Mouse (Mus musculus) adrenal gland, postnatal 25 days (tissue): ENCODE results near the gene Rpl13a. TPM values are rescaled to one million over a fixed set of nuclear protein-coding genes. Genes with fewer than 3 reads are reported as not detected.
"Not testable (repeated sequence)": the region's sequence is repeated elsewhere in the genome, so short reads cannot be mapped to it uniquely, and the experiment has no call there.

Experiments used
- DNase-seq: peaks from one replicate; pipeline ENCODE4 v3.0.0; 2021; ENCODE audit warnings: mixed read lengths
- total RNA-seq: library from RNA; stranded (reverse); gene quantifications from 2 replicates; pipeline ENCODE4 v1.2.3, GENCODE M21; 2021

Rpl13a gene
- total RNA-seq, 1 experiment from 2014 or later: 1,540 TPM

DNA sequence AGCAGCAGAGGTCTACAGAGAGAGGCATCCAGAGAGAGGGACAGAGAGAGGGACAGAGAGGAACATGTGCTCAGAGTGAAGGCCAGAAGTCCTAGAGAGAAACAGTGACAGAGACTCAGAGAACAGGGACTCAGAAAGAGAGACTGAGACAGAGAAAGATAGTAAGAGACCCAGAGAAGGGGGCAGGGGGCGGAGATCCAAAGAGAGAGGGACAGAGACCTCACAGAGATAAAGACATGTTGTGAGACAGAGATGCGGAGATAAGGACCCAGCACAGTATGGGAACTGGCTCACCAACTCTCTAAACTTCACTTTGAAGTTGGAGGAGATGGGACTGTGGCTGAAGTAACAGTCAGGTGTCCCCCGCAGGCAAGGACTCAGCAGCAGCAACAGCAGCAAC, 6.8 kb upstream of the Rpl13a start:
- no peak for DNase-seq

GRCm38 (mm10) chr7:45134544-45135026, 6.0 kb upstream of the Rpl13a start:
- DNase-seq: no peak

DNA sequence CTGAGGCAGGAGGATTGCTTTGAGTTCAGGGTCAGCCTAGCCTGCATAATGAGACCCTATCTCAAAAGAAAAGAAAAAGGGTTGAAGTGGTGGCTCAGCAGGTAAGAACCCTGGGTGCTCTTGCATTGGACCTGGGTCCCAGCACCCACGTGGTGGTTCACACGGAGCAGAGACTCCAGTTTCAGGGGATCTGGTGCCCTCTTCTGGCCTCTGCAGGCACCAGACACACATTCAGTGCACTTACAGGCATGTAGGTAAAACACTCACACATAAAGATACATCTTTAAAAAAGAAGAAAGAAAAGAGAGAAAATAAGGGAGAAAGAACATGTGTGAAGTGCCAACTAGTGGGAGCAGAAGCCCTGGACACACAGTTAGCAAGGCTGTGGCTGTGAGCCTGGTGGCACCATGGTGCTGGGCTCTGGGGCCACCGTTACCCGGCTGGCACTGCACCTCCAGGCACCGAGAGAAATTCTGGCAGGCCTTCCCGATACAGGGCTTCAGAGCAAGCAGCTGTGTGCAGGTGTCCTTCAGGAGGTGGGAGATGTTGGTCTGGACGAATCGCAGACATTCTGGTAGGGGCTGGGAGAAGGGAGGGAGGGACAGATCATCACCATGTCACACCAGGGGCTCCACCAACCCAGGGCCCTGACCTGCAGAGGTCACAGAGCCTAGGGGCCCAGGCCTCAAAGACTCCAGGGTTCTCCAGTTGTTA, 5.0 kb upstream of the Rpl13a start:
- DNase-seq: no peak

- no peak for DNase-seq
Measured at GRCm38 (mm10) chr7:45131850-45132249, 3.3 kb upstream of the Rpl13a start.

GRCm38 (mm10) chr7:45129776-45130512, 1.4 kb upstream of the Rpl13a start:
- DNase-seq: no peak

DNA sequence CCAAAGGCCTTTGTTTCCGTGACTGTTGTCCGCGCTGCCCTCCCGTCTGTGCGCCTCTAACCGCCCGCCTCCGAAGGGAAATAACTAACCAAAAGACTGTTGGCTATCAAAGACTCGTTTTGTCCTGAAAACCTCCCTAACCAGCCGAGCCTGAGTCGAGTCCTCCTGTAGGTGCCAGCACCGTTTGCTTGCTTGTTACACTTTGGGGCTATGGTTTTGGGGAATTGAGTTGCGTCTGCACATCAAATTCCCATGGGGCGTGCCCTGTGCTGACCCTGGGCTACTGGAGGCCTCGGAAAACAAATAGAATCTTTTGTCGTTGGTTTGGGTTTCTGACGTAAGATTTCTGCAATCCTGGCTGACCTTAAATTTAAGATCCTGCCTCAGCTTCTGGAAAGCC, 757 bp upstream of the Rpl13a start:
- no peak for DNase-seq

DNA sequence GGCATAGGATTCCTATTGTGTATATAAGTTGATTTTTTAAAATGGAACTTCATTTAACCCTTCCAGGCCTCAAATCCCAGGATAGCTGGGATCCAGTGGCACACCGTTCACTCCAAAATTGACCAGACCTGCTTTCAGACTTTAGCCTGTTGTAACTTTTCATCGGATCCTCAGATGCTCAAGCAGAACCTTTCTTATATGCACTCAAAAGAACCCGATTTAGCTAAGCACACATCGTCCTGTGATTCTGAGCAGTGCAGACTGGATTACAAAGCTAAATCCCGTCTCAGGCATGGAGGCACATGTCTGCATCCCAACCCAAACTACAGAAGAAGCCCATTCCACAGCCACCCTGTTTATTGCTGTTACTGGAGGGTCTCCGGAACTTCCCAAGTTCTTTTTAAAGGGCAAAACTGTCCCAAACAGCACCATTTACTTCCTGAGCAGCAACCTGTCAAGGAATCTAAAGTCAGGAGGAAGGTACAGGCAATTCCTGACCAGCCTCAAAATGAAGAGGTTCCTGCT, 799 bp downstream of the Rpl13a start:
- DNase-seq: no peak

DNA sequence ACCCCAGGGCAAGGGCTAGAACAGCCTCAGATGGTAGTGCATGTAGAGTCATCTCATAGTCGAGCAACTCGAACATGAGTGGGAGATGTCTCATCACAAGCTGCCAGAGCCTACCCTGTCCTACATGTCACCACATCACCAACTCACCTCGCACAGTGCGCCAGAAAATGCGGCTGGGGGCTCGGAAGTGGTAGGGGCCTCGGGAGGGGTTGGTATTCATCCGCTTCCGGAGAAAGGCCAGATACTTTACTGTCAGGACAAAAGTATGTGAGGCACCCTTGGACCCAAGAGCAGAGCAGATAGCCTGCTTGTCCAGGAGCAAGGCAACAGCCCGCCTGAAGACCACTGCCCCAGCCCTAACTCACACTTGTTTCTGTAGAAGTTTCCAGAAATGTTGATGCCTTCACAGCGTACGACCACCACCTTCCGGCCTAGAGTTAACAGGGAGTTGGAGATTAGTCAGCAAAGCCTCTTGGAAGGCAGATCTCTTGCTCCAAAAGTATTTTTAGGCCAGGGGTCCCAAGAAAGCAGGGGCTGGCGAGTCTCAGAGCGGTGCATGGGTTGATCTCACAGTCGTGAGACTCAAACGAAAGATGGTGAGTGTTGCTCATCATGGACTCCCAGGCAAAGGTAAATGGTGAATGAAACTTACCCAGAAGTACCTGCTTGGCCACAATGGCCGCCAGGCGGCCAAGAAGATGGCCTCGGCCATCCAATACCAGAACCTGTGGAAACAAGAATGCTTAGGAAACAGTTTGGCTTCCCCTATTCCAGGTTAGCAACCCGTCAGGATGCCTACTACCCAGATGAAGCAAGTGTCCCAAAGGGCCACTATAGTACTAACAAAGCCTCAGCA, 1.5 kb downstream of the Rpl13a start:
- no peak for DNase-seq

- no peak for DNase-seq
Measured at GRCm38 (mm10) chr7:45126147-45126843, 2.3 kb downstream of the Rpl13a start.

GRCm38 (mm10) chr7:45125649-45126048, 2.9 kb downstream of the Rpl13a start:
- DNase-seq: not testable (repeated sequence)

DNA sequence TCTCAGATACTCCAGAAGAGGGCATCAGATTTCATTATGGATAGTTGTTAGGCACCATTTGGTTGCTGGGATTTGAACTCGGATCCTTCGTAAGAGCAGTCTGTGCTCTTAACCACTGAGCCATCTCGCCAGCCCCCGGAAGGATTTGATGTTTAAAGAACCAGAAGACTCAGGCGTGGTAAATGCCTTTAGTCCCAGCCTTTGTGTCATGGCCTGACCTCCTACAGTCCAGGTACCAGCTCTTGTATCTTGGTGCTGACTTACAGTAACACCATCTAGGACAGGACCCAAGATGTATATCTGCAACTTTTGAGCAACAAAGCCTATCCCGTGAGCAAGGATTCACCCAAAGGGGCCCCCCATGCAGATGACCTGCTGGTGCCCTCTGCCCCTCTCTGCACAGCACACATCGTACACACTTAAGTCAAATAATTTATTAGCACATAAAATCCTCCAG, 3.4 kb downstream of the Rpl13a start:
- no peak for DNase-seq

GRCm38 (mm10) chr7:45124224-45125143, 4.1 kb downstream of the Rpl13a start, which contains the start of gene Rps11:
Gene Rps11, minus strand, starts transcription at chr7:45124439.
- peak; percentile 98 for DNase-seq

DNA sequence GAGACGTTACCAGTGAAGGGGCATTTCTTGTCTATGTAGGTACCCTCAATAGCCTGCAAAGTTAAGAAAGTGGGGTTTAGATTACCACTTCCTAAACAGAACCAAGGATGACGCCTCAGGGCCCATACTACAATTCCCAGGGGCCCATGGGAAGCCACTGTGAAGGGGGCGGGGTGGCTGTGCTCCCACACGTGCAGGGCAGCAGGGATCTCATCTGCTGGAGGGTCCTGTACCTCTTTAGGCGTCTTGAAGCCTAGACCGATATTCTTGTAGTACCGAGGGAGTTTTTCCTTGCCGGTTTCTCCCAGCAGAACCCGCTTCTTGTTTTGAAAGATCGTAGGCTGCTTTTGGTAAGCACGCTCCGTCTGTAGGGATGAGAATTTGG, 5.4 kb downstream of the Rpl13a start:
- peak; percentile 49 for DNase-seq

DNA sequence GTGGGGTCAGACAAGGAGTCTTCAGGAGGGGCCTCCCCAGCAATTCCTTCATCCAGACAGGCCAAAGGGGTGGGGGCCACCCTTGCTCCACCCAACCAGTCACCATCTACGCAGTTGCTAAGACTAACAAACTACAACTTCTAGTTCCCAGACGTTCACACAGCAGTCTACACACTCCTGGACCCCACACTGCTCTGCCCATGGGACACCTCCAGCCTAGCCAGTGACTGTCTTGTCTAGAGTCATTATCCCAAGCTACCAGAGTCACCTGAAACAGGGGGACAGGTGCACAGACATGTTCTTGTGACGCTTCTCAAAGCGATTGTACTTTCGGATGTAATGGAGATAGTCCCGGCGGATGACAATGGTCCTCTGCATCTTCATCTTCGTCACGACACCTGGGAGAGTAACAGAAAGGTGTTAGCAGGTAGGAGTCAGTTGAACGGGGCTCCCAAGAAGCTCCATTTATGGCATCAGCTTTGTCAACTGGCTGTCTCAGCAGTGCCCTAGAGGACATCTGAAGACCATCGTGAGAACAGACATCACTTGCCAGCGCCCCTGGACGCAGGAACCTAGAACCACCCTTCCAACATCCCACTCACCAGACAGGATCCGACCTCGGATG, 5.9 kb downstream of the Rpl13a start:
- DNase-seq: no peak

- no peak for DNase-seq
Measured at GRCm38 (mm10) chr7:45121966-45122365, 6.6 kb downstream of the Rpl13a start.

DNA sequence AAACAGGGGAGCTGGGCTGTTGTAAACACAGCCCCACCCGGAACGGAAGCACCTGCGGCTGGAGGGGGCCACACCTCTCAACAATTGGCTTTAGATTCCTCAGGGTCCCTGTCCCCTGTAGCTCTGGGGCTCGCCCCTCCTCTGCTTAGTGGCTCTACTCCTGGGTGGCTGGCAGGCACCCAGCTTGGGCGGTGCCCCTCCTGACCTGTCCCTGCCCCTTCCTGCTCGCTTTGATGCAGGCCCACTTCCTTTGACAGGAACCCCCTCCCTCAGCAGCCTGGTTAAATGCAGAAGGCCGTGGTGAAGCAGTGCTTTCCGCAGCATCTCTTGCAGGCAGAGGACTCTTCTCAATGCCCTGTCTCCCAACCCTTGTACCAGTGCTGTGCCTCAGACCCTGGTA, 7.2 kb downstream of the Rpl13a start:
- peak; percentile 54 for DNase-seq

- DNase-seq: no peak
Measured at GRCm38 (mm10) chr7:45119780-45120709, 8.5 kb downstream of the Rpl13a start.

DNA sequence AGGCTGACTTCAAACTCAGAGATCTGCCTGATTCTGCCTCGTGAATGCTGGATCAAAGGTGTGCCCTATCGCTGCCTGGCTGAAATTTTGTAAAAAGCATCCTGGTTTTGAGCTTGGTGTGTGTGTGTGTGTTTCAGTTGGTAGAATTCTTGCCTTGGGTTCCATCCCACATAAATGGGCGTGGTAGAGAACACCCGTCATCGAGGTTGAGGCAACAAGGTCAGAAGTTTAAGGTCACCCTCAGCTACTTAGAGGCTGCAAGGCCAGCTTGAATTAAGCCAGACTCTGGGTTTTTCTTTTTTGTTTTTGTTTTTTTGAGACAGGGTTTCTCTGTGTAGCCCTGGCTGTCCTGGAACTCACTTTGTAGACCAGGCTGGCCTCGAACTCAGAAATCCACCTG, 10.2 kb downstream of the Rpl13a start:
- no peak for DNase-seq

- no peak for DNase-seq
Measured at GRCm38 (mm10) chr7:45117566-45117965, 11.0 kb downstream of the Rpl13a start.
